Mouse (Mus musculus): ENCODE measurements around the gene Coro6.

Coro6 gene

GRCm38 (mm10) chr11:77494344-77494676 lies 32.1 kb downstream of the Coro6 start:
- DNase-seq (ENCODE audit: low spot score) = no peak

GRCm38 (mm10) chr11:77494782-77495181 lies 32.6 kb downstream of the Coro6 start:
- no peak for DNase-seq (ENCODE audit: low spot score)

GRCm38 (mm10) chr11:77495507-77495906 lies 33.3 kb downstream of the Coro6 start:
- DNase-seq (ENCODE audit: low spot score) = no peak

DNA sequence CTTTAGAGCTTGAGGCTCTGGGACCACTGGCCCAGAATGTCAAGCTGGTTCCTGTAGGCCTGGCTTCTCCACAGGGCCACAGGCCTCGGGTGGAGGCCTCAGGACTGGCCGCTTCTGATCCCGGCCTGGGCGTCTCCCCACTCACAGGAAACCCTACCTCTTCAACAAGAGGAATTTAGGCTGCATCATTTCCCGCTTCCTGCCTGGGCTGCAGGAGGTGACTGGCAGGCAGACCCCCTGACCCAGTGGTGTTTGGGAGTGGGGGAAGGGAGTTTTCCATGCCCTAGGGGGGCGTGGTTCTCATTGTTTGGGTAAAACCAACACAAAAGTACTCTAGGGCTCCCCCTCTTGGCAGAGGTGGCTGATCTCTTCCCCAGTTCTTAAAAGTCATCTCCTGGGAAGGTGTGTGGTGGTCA lies 35.1 kb downstream of the Coro6 start:
- DNase-seq (ENCODE audit: low spot score) = no peak

- DNase-seq (ENCODE audit: low spot score) = no peak
Observed at GRCm38 (mm10) chr11:77497851-77498250, 35.6 kb downstream of the Coro6 start.

DNA sequence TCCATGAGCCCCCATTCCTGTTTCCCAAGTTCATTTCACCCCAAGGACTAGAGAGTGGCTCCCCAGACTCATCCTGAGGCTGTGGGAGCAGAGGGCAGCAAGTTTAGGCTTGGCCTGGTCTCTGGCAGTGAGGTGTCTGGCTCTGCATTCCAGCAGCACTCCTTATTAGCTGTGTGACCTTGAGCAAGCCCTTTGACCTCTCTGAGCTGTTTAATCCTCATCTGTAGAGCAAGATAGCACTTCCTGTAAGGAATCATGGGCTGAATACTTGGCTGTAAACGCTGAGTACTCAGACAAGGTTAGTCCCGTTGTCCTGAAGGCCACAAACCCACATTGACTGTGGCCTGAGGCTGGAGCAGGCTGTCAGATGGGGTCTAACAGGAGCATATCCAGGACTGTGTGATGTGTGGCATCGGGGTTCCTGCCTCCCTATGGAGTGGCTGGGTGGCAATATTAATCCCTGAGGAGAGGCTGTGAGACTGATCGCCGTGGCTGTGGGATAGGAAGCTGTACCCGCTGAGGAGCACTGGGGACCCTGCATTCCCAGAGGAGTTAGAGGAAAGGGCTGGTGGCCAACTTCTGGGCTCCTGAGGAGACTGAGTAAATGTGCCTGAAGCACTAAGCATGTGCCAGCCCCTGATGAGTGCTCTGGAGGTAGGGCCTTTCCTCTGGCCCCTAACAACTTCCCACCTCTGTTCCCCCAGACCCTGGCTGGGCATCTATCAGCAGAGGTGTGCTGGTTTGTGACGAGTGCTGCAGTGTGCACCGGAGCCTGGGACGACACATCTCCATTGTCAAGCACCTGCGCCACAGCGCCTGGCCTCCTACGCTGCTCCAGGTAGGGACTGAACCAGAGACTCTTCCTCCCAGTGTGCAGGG lies 36.3 kb downstream of the Coro6 start:
- no peak for DNase-seq (ENCODE audit: low spot score)

DNA sequence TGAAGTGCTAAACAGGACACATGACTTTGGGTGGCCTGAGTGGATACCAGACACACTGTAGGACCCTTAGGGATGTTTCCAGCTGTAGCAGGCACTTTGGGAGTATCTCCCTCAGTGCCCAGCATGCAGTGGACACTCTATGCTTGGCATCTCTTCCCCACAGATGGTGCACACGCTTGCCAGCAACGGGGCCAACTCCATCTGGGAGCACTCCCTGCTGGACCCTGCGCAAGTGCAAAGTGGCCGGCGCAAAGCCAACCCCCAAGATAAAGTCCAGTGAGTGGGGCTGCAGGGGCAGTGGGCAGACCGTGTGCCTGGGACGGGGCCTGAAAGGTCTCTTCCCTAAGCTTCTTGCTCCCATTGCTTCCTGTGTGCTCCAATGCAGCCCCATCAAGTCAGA lies 37.1 kb downstream of the Coro6 start:
- DNase-seq (ENCODE audit: low spot score) = no peak

- DNase-seq (ENCODE audit: low spot score) = no peak
Observed at GRCm38 (mm10) chr11:77500361-77501325, 38.4 kb downstream of the Coro6 start.

DNA sequence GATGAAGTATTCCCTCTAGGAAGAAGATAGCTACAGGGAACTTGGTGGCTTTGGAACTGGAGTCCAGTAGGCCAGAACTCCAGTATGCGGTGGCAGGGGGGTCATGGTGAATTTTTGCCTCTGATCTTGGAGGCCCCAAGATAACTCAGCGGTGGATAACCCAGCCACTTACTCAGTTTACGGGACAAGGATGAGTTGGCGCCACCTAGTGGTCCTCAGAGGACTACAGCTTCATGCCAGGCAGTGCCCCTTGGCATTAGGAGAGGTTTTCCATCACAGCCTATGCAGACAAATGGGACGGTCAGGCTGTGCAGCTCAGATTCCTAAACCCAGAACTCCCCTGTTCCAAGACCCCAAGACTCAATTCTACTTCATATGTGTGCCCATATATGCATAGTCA lies 39.2 kb downstream of the Coro6 start:
- DNase-seq (ENCODE audit: low spot score) = no peak

DNA sequence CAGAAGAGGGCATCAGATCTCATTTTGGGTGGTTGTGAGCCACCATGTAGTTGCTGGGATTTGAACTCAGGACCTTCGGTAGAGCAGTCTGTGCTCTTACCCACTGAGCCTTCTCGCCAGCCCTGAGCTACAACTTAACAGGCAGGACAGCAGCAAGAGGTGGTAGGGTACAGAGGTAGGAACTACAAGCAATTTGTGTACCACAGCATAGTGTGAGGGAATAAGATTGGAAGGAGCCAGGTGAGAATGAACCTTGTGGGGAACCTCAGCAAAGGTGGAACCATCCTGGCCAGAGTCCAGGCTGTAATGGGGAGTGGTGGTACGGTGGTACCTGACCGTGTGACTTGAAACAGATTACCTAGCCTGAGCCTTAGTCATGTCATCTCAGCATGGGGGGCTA lies 39.8 kb downstream of the Coro6 start:
- no peak for DNase-seq (ENCODE audit: low spot score)

DNA sequence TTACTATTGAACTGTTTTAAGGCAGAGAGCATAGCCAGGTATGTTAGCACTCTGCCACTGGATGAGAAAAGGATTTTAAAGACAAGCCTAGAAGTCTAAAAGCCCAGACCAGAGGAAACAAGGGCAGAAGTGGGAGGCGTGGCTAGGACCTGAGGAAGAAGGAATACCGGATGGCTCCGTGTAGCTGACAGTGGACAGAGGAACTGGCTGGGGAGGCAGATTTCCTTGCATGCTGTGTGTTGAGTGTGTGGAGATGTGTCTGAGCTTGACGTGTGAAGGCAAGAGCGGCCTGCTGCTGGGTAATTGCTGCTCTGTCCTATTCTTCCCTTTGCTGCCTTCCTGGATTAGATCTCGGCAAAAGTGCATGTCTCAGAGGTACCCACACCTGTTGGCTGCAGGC lies 40.3 kb downstream of the Coro6 start:
- DNase-seq (ENCODE audit: low spot score) = no peak

- DNase-seq (ENCODE audit: low spot score) = no peak
Observed at GRCm38 (mm10) chr11:77503511-77503910, 41.3 kb downstream of the Coro6 start.

DNA sequence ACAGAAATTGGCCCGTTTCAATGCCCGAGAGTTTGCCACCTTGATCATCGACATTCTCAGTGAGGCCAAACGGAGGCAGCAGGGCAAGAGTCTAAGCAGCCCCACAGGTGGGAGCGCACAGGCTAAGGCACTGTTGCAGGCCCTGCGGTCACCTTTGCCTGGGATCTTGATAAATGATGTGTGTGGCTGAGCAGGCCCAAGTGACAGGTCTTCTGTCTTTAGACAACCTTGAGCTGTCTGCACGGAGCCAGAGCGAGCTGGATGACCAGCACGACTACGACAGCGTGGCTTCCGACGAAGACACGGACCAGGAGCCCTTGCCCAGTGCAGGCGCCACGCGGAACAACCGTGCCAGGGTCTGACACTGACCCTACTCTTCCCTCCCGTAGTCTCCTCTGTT lies 42.2 kb downstream of the Coro6 start:
- DNase-seq (ENCODE audit: low spot score) = no peak

DNA sequence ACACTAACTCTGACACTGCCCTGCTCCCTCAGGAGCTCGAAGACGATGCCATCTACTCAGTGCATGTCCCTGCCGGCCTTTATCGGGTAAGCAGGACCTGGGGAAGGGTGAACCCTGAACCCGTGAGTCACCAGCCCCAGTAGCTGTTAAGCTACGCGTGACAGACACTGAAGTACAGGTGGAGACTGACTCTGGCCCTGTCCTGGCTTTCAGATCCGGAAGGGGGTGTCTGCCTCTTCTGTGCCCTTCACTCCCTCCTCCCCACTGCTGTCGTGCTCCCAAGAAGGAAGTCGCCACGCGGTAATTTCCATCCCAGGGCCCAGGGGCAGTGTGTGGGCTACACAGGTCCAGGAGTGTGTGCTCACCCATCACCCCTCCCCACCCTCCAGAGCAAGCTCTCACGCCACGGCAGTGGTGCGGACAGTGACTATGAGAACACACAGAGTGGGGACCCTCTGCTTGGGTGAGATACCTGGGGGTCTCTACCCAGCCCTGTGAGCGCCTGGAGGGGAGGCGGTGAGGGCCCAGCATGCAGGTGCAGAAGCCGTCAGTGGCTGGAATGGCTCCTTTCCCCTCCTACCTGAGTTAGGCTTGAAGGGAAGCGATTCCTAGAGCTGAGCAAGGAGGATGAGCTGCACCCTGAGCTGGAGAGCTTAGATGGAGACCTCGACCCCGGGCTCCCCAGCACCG lies 43.2 kb downstream of the Coro6 start:
- DNase-seq (ENCODE audit: low spot score) = no peak

DNA sequence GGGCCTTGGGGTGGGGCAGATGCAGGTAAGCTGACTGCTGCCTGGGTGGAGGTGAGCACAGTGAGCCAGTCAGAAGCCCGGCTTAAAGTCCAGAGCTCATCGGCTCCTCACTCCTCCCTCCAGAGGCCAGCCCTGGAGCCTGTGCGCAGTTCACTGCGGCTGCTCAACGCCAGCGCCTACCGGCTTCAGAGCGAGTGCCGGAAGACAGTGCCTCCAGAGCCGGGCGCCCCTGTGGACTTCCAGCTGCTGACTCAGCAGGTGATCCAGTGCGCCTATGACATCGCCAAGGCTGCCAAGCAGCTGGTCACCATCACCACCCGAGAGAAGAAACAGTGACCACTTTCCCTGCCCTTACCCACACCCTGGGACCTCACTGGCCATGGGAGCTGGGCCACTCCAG lies 44.1 kb downstream of the Coro6 start:
- DNase-seq (ENCODE audit: low spot score) = no peak

- DNase-seq (ENCODE audit: low spot score) = no peak
Observed at GRCm38 (mm10) chr11:77506941-77507340, 44.7 kb downstream of the Coro6 start.

DNA sequence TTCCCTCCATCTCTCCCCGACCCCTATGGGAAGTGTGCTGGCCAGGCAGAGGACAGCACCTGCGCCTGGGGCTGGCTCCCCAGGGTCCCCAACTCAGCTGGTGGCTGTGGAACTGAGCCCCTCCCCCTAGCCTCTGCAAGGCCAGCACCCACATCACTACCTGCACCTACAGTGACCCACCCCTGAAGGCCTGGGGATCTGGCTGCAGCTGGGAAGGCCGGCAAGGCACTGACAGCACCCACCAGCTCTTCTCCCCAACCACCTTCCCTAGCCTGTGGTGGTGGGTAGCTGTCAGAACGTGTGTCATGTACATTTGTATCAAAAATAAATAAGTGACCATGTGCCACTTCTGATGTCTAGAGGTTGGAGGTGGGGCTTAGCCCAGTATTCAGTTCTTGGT lies 45.2 kb downstream of the Coro6 start:
- DNase-seq (ENCODE audit: low spot score) = no peak

DNA sequence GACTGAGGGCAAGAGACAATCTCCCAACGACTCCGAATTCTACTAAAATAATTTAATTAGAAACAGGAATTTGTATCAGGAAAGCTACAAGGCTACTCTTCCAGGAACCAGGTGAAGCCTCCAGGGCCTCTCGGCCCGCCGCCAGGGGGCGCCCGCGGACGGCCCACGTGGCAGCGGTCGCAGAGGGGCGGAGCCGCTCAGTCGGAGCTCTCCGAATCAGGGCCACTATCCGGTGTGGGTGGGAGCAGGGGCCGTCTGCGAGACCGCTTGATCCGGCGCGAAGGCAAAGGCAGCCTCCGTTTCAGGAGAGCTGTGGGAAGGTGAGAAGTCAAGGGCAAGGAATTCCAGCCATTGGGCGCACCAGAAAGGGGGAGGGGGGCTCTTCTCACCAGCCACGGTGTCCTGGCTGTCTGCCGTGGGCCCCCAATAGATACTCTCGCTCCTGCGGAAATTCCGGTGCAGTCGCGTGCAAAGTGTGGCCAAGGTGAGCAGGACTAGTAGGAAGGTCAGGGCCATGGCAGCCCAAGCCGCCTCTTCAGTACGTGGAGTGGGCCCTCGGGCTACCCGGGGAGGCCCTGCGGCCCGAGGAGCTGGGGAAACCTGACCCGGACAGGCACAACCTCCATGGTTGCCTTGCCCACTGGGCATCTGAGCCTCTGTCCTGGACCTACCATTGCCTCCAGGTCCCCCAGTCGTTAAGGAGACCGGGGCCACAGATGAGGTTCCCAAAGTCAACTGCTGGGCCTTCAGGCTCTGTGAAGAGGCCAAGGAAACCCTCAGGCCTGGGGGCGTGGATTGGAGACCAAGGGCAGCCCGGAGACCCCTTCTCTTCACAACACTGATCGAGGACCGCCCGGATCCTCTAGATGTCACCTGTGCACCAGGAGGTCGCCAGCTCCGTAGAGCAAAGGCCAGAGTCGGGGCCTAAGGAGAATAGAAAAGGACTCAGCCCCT lies 46.1 kb downstream of the Coro6 start:
- no peak for DNase-seq (ENCODE audit: low spot score)

DNA sequence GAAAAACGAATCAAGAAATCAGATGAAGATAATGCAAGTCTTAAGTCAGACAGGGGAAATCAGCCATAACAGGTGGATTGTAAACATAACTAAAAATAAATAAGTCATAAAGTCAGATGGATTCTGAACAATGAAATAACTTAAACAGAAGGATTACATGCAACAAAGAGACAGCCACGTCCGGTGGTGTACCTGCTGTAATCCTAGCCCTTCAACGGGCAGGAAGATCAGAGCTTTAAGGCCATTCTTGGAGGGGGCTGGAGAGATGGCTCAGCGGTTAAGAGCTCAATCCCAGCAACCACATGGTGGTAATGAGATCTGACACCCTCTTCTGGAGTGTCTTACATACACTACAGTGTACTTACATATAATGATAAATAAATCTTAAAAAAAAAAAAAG lies 49.1 kb downstream of the Coro6 start:
- no peak for DNase-seq (ENCODE audit: low spot score)

- DNase-seq (ENCODE audit: low spot score) = no peak
Observed at GRCm38 (mm10) chr11:77512891-77513810, 50.9 kb downstream of the Coro6 start.

Measured in ovary, postnatal 10 days (tissue).